Mouse (Mus musculus) frontal cortex, adult 2 months (tissue): Measurements from ENCODE around the gene Rnaset2b. TPM values are rescaled to one million over a fixed set of nuclear protein-coding genes. Genes with fewer than 3 reads are reported as not detected.
A peak's percentile ranks its signal among the peaks of the same experiment; 100 is the strongest.
"Not testable (repeated sequence)": the region's sequence is repeated elsewhere in the genome, so short reads cannot be mapped to it uniquely, and the experiment has no call there.

Experiments
- DNase-seq, 2 experiments: peaks; one replicate each; pipeline ENCODE4 v3.0.0; 2022; ENCODE audit warnings: low spot score in 1 of 2; ENCODE audit errors: extremely low spot score in 1 of 2
- polyA plus RNA-seq: library from polyadenylated mRNA; depleted of rRNA; stranded (reverse); fragments of >200 nt; gene quantifications from 2 replicates; pipeline ENCODE4 v1.2.3, GENCODE M21; 2012

The Rnaset2b gene
- polyA plus RNA-seq, 1 experiment = 87.7 TPM

GRCm38 (mm10) chr17:6979380-6979779, 8.9 kb downstream of the Rnaset2b start:
- DNase-seq = not testable (repeated sequence)

GRCm38 (mm10) chr17:6980144-6980543, 9.7 kb downstream of the Rnaset2b start:
- not testable (repeated sequence) for DNase-seq

GRCm38 (mm10) chr17:6986118-6986517, 15.7 kb downstream of the Rnaset2b start:
- not testable (repeated sequence) for DNase-seq

GRCm38 (mm10) chr17:6995504-6995903, 25.1 kb downstream of the Rnaset2b start:
- not testable (repeated sequence) for DNase-seq

- not testable (repeated sequence) for DNase-seq
Measured at GRCm38 (mm10) chr17:6996826-6997225, 26.4 kb downstream of the Rnaset2b start.

GRCm38 (mm10) chr17:6997778-6998490, 27.5 kb downstream of the Rnaset2b start:
- not testable (repeated sequence) for DNase-seq

GRCm38 (mm10) chr17:7001790-7002585, 31.6 kb downstream of the Rnaset2b start:
- not testable (repeated sequence) for DNase-seq

GRCm38 (mm10) chr17:7003392-7003791, 33.0 kb downstream of the Rnaset2b start:
- DNase-seq = not testable (repeated sequence)

- DNase-seq = not testable (repeated sequence)
Measured at GRCm38 (mm10) chr17:7005646-7006045, 35.2 kb downstream of the Rnaset2b start.

GRCm38 (mm10) chr17:7008885-7009284, 38.5 kb downstream of the Rnaset2b start:
- DNase-seq = not testable (repeated sequence)

- not testable (repeated sequence) for DNase-seq
Measured at GRCm38 (mm10) chr17:7009440-7009839, 39.0 kb downstream of the Rnaset2b start.

- not testable (repeated sequence) for DNase-seq
Measured at GRCm38 (mm10) chr17:7009901-7010300, 39.5 kb downstream of the Rnaset2b start.

GRCm38 (mm10) chr17:7014190-7014589, 43.8 kb downstream of the Rnaset2b start:
- not testable (repeated sequence) for DNase-seq

GRCm38 (mm10) chr17:7025257-7025656, 54.8 kb downstream of the Rnaset2b start, which contains the start of gene Gm1604a:
Gene Gm1604a (plus strand): TSS chr17:7025568.
- peak in 1 of 2 experiments; percentile 48 for DNase-seq

GRCm38 (mm10) chr17:7025764-7026346, 55.4 kb downstream of the Rnaset2b start:
- not testable (repeated sequence) for DNase-seq

GRCm38 (mm10) chr17:7030204-7030603, 59.8 kb downstream of the Rnaset2b start:
- not testable (repeated sequence) for DNase-seq

GRCm38 (mm10) chr17:7030622-7031174, 60.3 kb downstream of the Rnaset2b start:
- not testable (repeated sequence) for DNase-seq

- DNase-seq = not testable (repeated sequence)
Measured at GRCm38 (mm10) chr17:7033192-7034166, 63.0 kb downstream of the Rnaset2b start.
